Mouse (Mus musculus) embryonic fibroblast, embryonic 13.5 days (primary cell): ENCODE data around the gene Sstr4.

Experiments
- CTCF ChIP-seq: IDR thresholded peaks from 2 replicates; pipeline ENCODE4 v1.5.1; 2011; ENCODE audit warnings: mild to moderate bottlenecking, control low read depth, low read length, moderate library complexity, borderline replicate concordance; ENCODE audit not compliant: insufficient read depth
- POLR2A ChIP-seq: IDR thresholded peaks from 2 replicates; pipeline ENCODE4 v1.6.1; 2011; ENCODE audit warnings: low read depth, mild to moderate bottlenecking, control low read depth, low read length, moderate library complexity

GRCm38 (mm10) chr2:148345373-148345772 lies 49.8 kb upstream of the Sstr4 start:
- TF ChIP-seq CTCF (no peak), POLR2A (no peak)
